Mouse (Mus musculus): Measurements from ENCODE around the gene Rnf181.

The Rnf181 gene

DNA sequence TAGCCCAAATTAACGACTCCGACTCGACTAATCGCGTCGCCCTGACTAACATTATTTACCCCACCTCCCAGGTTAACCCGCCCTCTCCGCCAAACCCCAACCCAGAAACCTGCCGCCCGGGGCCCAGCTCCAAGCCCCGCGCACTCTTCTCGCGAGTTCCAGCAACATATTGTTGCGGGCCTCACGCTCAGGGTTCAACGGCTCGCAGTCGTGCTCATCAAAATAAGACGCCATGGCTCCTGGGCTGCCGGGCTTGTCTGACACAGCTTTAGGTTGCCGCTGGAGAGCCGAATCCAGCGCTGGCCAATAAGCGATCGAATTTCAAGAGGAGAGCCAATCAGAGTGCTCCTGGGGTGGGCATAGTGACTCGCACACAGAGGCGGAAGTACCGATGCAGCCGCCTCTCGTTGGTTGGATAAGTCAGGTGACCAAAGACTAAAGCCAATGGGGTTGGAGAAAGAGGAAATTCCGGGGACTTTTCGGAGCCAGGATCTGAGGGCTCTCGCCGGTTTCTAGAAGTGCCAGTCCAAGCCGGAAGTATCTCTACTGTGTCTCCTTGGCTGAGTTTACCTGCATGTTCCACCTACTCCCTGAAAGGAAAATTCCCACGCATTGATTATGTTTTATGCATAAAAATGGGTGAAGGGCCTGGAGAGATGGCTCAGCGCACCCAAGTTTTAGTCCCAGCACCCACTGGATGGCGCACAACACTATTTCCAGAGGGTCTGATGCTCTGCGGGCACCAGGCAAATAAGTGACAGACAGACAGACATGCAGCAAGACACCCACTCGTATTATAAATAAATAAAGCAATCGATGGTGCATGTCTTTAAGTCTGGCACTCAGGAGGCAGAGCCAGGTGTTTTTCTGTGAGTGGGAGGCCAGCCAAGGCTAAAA is 4.4 kb downstream of the Rnf181 start:
- in situ Hi-C loops (cut with MboI; ENCODE audit: unreplicated experiment in 2 of 2), result no loop called here

DNA sequence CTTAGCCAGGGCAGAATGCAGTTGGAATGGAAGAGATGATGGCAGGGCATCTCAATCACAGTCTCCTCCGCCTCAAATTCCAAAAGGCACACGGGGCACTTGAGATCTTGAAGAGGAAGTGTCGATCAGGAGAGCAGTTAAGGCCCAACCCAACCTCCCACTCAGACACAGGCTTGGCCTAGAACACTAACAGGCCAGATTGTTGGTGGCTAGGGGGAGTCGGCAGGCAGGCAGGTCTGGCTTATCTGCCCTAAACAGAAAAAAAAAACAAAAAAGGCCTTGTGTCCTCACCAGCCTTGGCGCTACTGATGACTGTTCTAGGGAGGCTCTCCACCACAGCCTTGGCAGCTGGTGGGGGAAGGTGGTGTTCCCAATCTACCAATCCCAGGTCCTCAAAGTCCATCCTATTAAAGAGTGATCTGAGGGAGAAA is 5.6 kb downstream of the Rnf181 start:
- in situ Hi-C loops (cut with MboI; ENCODE audit: unreplicated experiment in 2 of 2), result no loop called here

DNA sequence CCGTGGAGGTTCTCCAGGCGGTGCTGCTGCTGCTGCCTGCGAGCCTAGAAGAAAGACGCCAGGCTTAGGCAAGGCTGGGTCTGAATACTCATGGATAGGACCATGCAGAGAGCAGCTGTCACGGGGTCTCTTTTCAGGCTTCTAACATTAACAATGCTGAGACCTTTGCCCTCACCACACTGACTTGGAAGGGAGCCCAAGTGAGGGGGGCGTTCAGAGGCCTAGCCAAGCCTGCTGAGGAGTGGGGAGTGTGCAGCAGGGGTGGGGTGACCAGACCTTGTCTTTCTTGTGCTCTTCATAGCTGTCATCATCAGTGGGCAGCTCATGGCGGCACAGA is 6.2 kb downstream of the Rnf181 start:
- in situ Hi-C loops (cut with MboI; ENCODE audit: unreplicated experiment in 2 of 2), result no loop called here

DNA sequence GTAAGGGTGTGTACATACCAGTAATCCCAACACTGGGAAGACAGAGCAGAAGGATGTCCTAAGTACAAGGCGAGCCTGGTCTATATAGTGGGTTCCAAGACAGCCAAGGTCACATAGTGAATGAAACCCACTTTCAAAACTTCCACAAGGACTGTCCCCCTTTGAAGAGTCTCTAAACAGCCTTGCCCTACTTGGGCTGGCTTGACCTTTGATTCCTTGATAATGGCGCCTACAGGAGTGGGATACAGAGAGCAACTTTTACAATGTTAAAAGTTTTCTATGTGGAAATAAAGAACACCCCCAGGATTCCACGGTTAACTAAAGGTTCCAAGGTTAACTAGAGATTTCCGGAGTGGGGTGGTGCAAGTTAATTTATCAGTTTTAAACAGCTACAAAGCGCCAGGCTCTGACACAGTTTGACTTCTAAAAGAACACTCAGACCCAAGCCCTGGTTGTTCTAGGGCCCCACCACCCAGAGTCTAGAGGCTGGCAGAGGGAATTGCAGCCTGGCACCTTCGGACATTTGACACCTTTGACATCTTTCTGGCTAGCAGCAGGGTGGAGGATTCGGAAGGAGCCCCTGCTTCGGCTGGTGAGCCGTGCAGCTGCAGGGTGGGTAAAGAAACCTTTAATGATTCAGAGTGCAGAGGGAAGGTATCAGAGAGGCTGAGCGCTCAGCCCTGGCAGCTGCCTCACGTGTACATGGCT is 6.7 kb downstream of the Rnf181 start:
- in situ Hi-C loops (cut with MboI; ENCODE audit: unreplicated experiment in 2 of 2), result no loop called here

DNA sequence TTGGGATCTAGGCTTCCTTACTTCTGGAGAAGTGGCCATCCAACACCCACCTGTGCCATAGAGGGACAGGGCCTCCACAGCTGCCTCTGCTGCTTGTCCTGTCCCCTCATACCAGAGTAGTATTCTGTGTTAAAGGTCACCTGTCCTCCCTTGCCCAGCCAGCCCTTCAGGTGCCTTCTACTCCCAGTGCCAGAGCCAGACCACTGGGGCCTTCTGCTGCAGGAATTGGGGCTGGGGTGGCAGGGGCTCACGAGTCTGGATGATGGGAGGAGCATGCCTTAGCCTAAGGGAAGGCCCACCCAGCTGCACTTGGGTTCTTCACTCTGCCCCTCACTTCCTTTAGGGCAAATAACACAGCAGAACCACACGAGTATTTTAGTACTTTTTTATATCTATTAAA is 7.4 kb downstream of the Rnf181 start:
- in situ Hi-C loops (cut with MboI; ENCODE audit: unreplicated experiment in 2 of 2), result no loop called here

DNA sequence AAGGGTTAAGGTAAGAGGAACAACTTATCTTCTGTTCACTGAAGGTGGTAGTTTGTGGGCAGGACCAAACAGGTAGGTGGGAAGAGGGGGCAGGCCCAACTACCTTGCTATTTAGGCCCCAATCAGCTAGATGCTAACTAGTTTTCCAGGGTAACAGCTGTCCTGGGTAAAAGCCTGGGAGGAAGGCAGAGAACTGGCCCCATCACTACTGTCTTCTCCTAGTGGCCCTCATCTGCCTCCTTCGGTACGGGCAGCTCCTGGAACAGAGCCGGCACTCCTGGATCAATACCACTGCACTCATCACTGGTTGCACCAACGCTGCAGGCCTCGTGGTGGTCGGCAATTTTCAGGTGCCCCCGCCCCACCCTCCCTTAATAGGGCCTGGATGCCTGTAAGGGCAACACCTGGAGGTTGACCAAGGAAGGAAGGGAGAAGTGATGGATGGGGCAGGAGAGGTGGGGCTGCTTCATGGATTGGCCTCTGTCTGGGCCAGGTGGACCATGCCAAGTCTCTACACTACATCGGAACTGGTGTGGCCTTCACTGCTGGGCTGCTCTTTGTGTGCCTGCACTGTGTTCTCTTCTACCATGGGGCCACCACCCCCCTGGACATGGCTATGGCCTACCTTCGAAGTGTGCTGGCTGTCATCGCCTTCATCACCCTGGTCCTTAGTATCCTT is 8.5 kb downstream of the Rnf181 start:
- in situ Hi-C loops (cut with MboI; ENCODE audit: unreplicated experiment in 2 of 2), result no loop called here

DNA sequence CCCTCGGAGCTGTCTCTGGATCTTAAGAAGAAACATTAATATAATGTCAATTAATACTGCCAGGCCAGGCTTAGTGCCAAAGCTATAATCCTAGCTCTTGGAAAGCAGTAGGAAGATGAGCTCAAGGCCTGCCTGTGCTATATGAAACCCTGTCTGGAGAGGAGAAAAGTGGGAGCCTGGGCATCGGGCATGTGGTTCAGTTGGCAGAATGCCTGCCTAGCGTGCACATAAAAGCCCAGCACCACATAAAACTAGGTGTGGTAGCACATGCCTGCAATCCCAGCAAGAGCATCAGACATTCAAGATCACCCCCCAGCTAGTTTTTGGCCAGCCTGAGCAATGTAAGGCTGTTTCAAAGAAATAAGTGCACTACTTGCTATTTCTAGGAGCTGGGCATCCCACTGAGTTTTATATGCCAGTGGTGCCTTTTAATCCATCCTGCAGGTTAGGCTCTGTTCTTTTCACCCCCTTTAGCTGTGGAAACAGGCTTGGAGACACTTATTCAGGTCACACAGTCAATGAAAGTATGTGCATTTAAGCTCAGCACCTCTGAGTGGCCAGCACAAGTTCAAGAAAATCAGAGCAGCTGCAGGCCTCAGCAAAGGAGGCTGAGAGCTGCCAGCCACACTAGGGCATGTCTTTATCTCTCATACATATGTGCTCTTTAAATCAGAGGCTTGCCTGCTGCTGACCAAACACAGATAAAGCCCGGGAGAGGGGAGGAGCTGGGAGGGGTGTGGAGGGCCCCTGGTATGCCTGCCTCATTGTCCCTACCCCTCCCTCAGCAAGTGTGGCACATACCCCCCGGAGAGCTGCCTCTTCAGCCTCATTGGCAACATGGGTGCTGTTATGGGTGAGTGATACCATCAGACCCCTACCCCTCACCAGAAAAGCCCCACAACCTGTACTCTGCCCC is 9.3 kb downstream of the Rnf181 start:
- in situ Hi-C loops (cut with MboI; ENCODE audit: unreplicated experiment in 2 of 2), result no loop called here

DNA sequence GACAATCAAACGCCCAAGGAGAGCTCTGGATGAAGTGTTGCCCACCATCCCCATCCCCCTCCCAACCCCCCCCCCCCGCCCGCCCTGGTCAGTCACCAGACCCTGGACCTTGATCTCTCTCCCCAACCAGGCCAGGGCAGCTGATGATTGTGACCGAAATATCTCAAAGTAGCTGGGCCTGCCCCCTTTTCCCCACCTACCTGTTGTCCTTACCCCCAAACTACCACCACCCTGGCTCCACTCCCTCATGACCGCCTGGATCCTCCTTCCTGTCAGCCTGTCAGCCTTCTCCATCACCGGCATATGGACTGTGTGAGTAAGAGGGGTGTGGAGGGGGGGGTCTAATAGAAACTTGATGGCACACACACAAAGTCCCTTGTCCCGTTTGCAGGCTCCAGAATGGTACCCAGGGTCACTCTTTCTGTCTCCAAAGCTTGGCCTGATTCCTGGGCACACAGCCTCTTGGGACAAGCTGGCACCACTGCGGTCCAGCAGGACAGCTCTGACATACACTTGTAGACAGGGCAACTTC is 10.7 kb downstream of the Rnf181 start:
- in situ Hi-C loops (cut with MboI; ENCODE audit: unreplicated experiment in 2 of 2), result no loop called here

DNA sequence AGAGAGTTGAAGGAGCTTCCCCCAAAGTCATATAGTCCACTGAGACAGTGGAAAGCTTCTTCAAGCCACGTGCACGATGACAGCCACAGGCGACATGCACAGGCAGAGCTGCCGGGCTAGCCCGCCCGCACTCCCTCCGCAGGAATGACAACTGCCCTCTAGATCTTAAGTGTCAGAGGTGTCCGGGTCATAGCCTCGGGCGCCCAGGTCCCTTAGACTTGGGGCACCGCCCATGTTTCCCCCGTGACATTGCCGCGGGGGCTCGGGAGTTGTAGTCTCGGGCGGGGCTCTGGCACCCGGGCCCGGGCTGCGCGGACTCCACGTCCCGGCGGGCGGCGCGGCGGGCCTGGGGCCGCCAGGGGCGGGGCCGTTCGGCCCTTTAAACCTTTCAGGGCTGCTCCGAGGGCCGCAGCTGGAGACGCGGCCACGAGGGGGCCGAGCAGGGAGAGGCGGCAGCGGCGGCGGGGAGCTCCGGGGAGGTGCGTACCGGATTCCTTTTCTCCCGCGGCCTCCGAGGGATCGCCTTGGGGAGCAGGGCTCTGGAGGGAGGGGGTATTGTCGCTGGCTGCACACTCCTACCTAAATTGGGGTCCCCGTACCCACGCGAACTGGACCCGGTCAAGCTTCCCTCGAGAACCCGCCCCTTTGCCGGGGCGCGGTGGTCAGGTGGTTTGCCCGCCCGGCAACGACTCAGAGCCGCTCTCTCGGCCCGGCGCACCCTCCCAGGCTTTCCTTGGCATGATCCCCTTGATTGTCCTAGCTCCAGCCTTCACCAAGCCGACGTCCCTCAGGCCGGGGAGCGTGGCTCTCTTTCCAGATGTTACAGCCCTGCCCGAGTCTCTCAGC is 11.5 kb downstream of the Rnf181 start, which contains the start of gene Tmem150a:
TSS of gene Tmem150a (plus strand) at position 382 of the 846 bp plus-strand sequence.
- in situ Hi-C loops (cut with MboI; ENCODE audit: unreplicated experiment in 2 of 2), result no loop called here

DNA sequence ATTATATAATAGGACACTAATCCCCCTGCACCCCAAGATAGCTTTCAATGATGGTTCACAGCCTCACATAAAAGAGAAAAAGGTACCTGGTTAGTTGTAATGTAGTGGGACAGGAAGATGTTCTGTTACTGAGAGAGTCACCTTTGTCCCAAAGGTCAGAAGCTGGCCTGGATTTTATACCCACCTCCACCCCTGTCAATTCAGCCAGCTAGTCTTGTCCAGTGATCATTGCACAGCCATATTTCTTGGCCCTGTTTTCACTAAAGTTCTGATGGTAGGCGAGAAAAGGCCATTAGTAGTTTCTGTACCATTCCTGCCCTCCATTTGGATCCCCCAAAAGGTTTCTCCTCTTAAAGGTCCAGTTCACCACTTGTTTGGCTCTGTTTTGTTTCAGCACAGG is 12.7 kb downstream of the Rnf181 start:
- in situ Hi-C loops (cut with MboI; ENCODE audit: unreplicated experiment in 2 of 2), result no loop called here

DNA sequence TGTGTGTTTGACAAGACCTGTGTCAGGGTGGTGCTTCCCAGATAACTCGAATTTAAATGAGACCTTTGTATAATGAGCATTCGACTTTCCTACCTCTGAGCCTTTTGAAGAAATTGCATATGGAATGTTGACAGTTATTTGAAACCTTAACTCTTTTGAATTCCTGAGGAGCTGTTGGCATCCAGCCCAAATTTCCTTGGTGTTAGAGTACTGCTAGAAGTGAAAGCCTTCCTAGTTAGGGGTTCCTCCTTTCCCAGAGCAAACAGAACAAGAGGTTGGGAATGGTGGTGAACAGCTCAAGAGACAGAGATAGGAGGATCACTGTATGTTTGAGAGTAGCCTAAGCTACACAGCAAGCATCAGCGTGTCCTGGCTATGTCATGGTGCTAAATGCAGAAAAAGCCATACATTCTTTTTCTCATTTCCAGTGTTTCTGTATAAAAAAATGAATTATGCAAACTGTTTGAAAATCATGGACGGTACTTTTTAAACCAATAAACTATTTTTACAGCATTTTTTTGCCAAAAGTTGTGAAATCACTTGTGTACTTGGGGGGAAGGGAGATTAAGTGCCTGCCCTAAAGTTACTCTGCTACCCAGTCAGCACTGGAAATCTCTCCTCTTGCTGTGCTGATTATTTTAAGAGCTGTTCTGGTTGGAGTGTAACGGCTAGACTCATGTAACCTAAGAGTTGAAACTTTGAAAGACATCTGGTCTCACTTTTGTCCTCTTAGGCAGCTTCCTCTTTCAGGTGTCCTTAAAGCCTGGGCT is 13.9 kb downstream of the Rnf181 start:
- in situ Hi-C loops (cut with MboI; ENCODE audit: unreplicated experiment in 2 of 2), result no loop called here

DNA sequence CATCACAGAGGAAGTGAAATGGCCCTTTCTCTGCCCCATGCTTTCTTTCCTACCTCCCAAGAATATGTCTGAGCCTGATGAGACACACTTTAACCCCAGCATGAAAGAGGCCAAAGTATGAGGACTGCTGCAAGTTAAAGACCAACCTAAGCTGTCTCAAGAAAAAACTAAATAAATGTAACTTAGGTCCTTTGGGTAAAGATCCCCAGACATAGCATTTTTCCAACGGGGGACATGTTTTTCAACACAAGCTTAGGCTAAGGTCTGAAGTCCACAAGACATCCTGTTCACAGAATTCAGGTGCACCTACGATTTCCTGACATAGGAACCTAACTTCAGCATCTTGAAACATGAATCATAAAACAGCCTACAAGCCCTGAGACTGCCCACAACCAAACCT is 16.5 kb downstream of the Rnf181 start:
- in situ Hi-C loops (cut with MboI; ENCODE audit: unreplicated experiment in 2 of 2), result no loop called here

DNA sequence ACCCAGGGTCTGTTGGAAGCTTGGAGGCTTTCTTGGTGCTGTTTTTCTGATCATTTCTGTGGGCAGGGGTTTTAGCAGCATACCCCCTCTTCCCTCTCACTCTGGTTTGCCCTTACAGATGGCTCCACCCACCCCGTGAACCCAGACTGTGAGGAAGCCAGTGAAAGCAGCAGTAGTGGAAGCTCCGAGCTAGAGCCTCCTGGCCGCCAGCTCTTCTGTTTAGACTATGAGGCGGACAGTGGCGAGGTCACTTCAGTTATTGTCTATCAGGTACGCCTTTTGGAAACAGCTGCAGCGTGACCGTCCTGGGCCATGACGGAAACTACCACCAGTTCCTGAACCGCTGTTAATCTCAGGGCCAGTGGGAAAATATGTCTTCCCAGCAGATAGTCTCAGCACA is 18.3 kb downstream of the Rnf181 start:
- in situ Hi-C loops (cut with MboI; ENCODE audit: unreplicated experiment in 2 of 2), result no loop called here

DNA sequence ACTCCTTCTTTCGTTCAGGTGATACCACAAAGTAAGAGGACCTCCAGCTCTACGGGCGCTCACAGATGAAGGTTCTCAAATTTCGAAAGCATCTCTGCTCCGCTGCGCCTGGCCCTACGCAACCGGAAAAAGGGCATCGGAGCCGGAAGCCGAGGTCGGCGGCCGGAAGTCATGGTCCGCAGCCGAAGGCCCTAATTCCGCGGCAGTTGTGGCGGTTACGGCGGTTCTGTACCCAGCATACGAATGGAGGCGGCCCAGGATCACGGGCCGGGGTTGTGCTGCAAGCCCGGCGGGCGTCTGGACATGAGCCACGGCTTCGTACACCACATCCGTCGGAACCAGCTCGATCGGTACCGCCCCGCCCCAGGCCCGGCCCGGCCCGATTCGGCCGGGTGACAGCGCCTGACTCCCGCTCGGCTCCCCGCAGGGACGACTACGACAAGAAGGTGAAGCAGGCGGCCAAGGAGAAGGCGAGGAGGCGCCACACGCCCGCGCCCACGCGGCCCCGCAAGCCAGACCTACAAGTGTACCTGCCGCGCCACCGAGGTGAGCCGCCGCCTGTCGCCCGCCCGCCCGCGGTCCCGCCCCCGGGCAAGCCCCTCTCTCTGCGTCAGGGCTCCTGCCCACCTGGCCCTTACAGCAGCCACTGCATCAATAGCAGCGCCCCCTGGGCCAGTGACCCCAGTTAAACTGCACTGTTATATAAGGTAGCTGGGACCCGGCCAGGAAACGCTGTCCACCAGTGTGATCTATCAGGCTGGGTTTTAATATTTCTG is 19.4 kb downstream of the Rnf181 start, which contains the start of gene 0610030E20Rik:
TSS of gene 0610030E20Rik (plus strand) at position 152 of the 776 bp plus-strand sequence.
- in situ Hi-C loops (cut with MboI; ENCODE audit: unreplicated experiment in 2 of 2), result no loop called here

DNA sequence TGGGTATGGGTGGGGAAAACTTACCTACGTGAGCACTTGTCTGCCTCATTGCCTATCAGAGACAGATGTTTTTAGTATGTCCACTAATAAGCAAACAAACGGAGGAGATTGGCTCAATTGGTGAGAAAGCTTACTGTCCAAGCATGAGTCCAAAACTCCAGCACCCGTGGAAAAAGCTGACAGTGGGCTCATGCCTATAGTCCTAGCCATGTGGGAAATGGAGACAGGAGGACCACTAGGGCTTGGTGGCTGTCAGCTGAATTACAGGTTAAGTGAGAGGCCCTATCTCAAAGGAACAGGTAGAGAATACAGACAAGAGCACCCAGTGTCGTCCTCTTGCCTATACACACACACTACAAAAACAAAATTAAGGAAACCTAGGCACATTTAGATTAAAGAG is 20.5 kb downstream of the Rnf181 start:
- in situ Hi-C loops (cut with MboI; ENCODE audit: unreplicated experiment in 2 of 2), result no loop called here

DNA sequence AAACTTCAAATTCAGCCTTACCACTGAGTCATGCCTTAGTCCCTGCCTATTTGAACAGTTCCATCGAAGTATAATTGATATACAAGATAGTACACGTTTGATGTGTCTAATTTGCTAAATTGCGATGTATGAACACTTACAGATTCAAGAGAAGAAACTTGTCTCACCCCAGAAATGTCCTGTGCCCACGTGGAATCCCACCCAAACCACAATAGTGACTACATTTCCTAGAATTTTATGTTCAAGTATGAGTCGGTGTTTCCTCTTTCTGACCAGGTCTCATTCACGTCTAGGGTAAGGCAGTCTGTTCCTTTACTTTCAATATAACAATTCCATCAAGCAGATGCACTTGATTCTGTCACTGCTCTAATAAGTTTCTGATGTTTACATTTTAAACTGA is 21.1 kb downstream of the Rnf181 start:
- in situ Hi-C loops (cut with MboI; ENCODE audit: unreplicated experiment in 2 of 2), result no loop called here

DNA sequence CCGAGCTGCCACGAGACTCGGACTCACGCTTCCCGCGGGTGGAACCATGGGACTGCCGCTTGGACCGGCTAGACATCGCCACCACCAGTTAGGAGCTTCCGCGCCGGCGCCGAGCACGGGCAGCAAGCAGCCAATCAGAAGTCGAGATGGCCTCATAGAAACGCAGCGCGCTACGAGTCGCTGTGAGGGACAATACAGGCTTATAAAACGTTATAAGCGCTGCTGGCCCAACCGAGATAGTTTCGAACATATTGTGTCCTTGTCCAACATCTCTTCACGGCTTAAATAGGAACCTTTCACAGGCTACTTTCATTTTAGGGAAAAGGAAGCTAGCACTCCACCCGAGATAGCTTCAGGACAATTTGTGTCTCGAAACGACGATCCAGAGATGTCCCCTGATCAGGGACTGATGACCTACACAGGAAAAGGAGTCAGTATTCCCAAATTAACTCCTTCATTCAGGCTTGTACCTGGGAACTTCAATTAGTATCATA is 21.6 kb downstream of the Rnf181 start, which contains the start of gene Usp39:
TSS of gene Usp39 (minus strand) at position 111 of the 494 bp plus-strand sequence.
- in situ Hi-C loops (cut with MboI; ENCODE audit: unreplicated experiment in 2 of 2), result no loop called here

Measured in v-Abl transformed pro-B cells (cell line).